Mouse (Mus musculus): Measurements from ENCODE around the gene Fgf3. TPM values are rescaled to one million over a fixed set of nuclear protein-coding genes. Genes with fewer than 3 reads are reported as not detected.

Gene Fgf3
- polyA plus RNA-seq, 1 experiment from 2014 or later = not detected

DNA sequence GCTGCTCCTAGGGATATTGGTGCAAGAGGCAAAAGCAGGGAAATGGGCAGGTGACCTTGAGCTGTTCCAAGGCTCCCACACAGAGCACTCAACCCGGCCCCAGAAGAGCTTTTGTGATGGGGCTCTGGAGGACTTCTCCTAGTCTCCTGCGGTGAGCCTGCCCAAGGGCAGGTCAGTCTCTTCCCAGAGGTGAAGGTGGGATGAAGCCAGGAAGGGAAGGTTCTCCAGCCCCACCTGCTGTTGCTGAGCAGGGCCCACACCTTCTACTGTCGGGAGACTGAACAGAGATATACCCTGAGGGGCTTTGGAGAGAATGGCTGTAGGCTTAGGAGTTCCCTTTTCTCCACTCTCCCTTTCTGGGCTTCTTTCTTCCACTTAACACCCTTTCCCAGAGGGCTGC is 13.4 kb downstream of the Fgf3 start:
- no peak for ATAC-seq (ENCODE audit: low read depth)
- Histone ChIP-seq H3K36me3 (ENCODE audit: control insufficient read depth, insufficient read depth, low read length) (no peaks in the 10 kb centered on the region), H3K4me2 (ENCODE audit: low read depth, low read length) (no peak overlapping the region), H3K27me3 (ENCODE audit: control insufficient read depth, insufficient read depth, low read depth, low read length) (no peaks in the 10 kb centered on the region; the same call in 1 of the 2 replicates), H3K4me3 (ENCODE audit: low read length) (no peak overlapping the region), H3K4me1 (replicated peaks; ENCODE audit: control insufficient read depth, insufficient read depth, low read length) (no peaks in the 10 kb centered on the region), H3K9me3 (ENCODE audit: control insufficient read depth, low read length) (no peaks in the 10 kb centered on the region), H3K27ac (ENCODE audit: low read length) (no peak overlapping the region), H3K9ac (ENCODE audit: low read length) (no peak overlapping the region)
- WGBS = 51% methylated on average over 3 of the region's 3 CpGs

DNA sequence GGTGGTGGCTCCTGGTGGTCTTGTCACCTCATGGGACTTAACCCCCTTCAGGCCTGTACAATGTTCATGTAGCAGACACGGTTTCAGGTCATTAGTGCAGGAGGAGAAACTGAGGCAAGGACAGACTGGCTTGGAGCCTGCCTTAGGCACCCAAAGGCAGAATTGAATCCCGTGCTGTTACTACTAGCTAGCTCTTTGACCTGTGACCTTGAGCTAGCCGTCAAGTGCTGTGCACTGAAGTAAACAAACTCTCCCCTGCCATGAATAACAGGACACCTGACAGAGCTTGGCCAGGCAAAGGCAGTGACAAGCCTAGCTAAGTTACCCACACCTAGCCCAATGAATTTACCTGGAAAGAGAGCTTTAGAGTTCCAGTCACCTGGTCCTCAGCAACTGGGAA is 17.1 kb downstream of the Fgf3 start:
- H3K4me2 ChIP-seq (ENCODE audit: low read depth, low read length) = no peak overlapping the region
- H3K36me3 ChIP-seq (ENCODE audit: control insufficient read depth, insufficient read depth, low read length) = no peaks in the 10 kb centered on the region
- no peak overlapping the region for H3K9ac ChIP-seq (ENCODE audit: low read length)
- peaks cover 8% of the 10 kb centered on the region for H3K27me3 ChIP-seq (ENCODE audit: control insufficient read depth, insufficient read depth, low read depth, low read length)
- WGBS = 22% methylated on average over 3 of the region's 3 CpGs
- no peak overlapping the region for H3K4me3 ChIP-seq (ENCODE audit: low read length)
- H3K4me1 ChIP-seq (replicated peaks; ENCODE audit: control insufficient read depth, insufficient read depth, low read length) = no peaks in the 10 kb centered on the region
- H3K9me3 ChIP-seq (ENCODE audit: control insufficient read depth, low read length) = no peaks in the 10 kb centered on the region
- no peak overlapping the region for H3K27ac ChIP-seq (ENCODE audit: low read length)
- no peak for ATAC-seq (ENCODE audit: low read depth)

DNA sequence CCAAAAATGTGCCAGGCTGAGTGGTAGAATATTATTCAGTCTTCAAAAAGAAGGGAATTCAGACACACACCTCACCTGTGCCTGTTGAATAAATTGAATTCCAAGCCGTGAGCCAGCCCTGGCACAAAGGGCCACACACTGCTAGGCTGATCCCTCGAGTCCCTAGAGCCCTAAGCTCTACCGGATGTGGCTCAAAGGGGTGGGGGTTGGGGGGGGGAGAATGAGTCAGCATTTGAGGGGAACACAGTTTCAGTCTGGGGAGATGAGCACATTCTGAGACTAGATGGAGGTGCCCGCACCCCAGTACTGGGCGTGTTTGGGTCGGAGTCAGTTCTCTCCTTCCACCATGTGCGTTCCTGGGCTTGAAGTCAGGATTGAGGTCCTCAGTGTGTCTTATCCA is 19.3 kb downstream of the Fgf3 start:
- no peaks in the 10 kb centered on the region for H3K9me3 ChIP-seq (ENCODE audit: control insufficient read depth, low read length)
- WGBS = 85% methylated on average over 7 of the region's 7 CpGs
- no peak for ATAC-seq (ENCODE audit: low read depth)
- H3K4me3 ChIP-seq (ENCODE audit: low read length) = no peak overlapping the region
- peaks cover 9% of the 10 kb centered on the region; the same call in 1 of the 2 replicates for H3K4me1 ChIP-seq (replicated peaks; ENCODE audit: control insufficient read depth, insufficient read depth, low read length)
- no peaks in the 10 kb centered on the region for H3K36me3 ChIP-seq (ENCODE audit: control insufficient read depth, insufficient read depth, low read length)
- H3K9ac ChIP-seq (ENCODE audit: low read length) = no peak overlapping the region
- H3K27me3 ChIP-seq (ENCODE audit: control insufficient read depth, insufficient read depth, low read depth, low read length) = peaks cover 30% of the 10 kb centered on the region
- no peak overlapping the region for H3K4me2 ChIP-seq (ENCODE audit: low read depth, low read length)
- no peak overlapping the region for H3K27ac ChIP-seq (ENCODE audit: low read length)

DNA sequence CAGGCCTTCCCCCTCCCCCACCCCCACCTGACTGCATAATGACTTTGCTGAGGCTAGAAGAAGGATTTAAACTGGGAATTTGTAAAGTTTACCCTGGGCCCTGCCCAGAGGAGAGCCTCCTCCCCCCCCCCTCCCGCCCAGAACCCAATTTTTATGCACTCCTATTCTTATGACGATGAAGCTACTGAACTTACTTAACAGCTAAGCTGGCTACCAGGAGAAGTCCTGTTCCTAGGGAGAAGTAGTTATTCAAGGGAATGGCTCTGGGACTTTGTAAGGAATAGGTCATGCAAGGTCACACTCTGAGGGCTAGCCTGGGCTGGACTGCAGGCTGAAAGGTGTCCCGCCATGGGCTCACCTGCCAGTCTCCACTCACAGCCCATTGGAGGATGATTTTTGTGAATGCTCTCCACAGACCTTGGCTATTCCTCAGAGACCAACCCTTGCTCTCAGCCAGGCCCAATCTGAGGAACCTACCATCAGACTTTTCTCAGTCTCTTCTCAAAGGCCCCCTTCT is 20.0 kb downstream of the Fgf3 start:
- no peak overlapping the region for H3K4me2 ChIP-seq (ENCODE audit: low read depth, low read length)
- ATAC-seq (ENCODE audit: low read depth) = no peak
- no peak overlapping the region for H3K27ac ChIP-seq (ENCODE audit: low read length)
- H3K9ac ChIP-seq (ENCODE audit: low read length) = no peak overlapping the region
- no peak overlapping the region for H3K4me3 ChIP-seq (ENCODE audit: low read length)
- H3K4me1 ChIP-seq (replicated peaks; ENCODE audit: control insufficient read depth, insufficient read depth, low read length) = peaks cover 9% of the 10 kb centered on the region; the same call in 1 of the 2 replicates
- 62% methylated on average over 3 of the region's 3 CpGs for WGBS
- peaks cover 37% of the 10 kb centered on the region for H3K27me3 ChIP-seq (ENCODE audit: control insufficient read depth, insufficient read depth, low read depth, low read length)
- H3K36me3 ChIP-seq (ENCODE audit: control insufficient read depth, insufficient read depth, low read length) = no peaks in the 10 kb centered on the region
- H3K9me3 ChIP-seq (ENCODE audit: control insufficient read depth, low read length) = no peaks in the 10 kb centered on the region

GRCm38 (mm10) chr7:144858702-144859101 is 20.8 kb downstream of the Fgf3 start:
- Histone ChIP-seq H3K27me3 (ENCODE audit: control insufficient read depth, insufficient read depth, low read depth, low read length) (peaks cover 45% of the 10 kb centered on the region), H3K4me2 (ENCODE audit: low read depth, low read length) (no peak overlapping the region), H3K36me3 (ENCODE audit: control insufficient read depth, insufficient read depth, low read length) (no peaks in the 10 kb centered on the region), H3K9me3 (ENCODE audit: control insufficient read depth, low read length) (no peaks in the 10 kb centered on the region), H3K4me1 (replicated peaks; ENCODE audit: control insufficient read depth, insufficient read depth, low read length) (peaks cover 9% of the 10 kb centered on the region; the same call in 1 of the 2 replicates), H3K27ac (ENCODE audit: low read length) (no peak overlapping the region), H3K4me3 (ENCODE audit: low read length) (no peak overlapping the region), H3K9ac (ENCODE audit: low read length) (no peak overlapping the region)
- 86% methylated on average over 1 of the region's 1 CpGs for WGBS
- ATAC-seq (ENCODE audit: low read depth) = no peak

DNA sequence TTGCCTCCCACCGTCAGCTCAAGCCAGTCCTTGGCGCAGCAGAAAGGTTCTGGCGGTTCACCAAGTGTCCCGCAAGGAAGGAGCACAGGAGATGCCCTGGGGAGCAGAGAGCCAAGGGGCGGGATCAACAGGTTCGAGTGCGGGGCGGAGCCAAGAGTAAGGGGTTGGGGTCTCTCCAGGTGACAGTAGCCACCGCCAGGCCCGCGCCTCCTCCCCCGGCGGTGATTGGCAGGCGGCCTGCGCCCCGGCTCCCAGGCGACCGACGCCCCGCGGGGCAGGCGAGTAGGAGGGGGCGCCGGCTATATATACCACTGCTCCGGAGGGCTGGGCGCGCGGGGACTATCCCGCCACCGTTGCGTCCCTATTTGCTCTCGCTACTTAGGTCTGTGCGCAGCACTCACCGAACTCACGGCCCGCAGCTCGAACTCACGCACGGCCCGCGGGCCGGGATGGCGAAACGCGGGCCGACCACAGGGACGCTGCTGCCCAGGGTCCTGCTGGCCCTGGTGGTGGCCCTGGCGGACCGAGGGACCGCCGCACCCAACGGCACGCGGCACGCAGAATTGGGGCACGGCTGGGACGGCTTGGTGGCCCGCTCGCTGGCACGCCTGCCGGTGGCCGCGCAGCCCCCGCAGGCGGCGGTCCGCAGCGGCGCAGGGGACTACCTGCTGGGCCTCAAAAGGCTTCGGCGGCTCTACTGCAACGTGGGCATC is 23.3 kb downstream of the Fgf3 start:
- H3K36me3 ChIP-seq (ENCODE audit: control insufficient read depth, insufficient read depth, low read length) = no peaks in the 10 kb centered on the region
- peak overlapping the region; percentile 41 for H3K4me2 ChIP-seq (ENCODE audit: low read depth, low read length)
- peaks cover 66% of the 10 kb centered on the region for H3K27me3 ChIP-seq (ENCODE audit: control insufficient read depth, insufficient read depth, low read depth, low read length)
- no peak overlapping the region for H3K9ac ChIP-seq (ENCODE audit: low read length)
- peaks cover 9% of the 10 kb centered on the region; the same call in 1 of the 2 replicates for H3K4me1 ChIP-seq (replicated peaks; ENCODE audit: control insufficient read depth, insufficient read depth, low read length)
- peak overlapping the region; percentile 32 for H3K4me3 ChIP-seq (ENCODE audit: low read length)
- no peak for ATAC-seq (ENCODE audit: low read depth)
- no peaks in the 10 kb centered on the region for H3K9me3 ChIP-seq (ENCODE audit: control insufficient read depth, low read length)
- under 1% methylated on average over 53 of the region's 72 CpGs for WGBS
- H3K27ac ChIP-seq (ENCODE audit: low read length) = no peak overlapping the region

GRCm38 (mm10) chr7:144861769-144862070 is 23.8 kb downstream of the Fgf3 start:
- no peak overlapping the region for H3K9ac ChIP-seq (ENCODE audit: low read length)
- H3K4me3 ChIP-seq (ENCODE audit: low read length) = peak overlapping the region; percentile 32
- no peak for ATAC-seq (ENCODE audit: low read depth)
- peaks cover 66% of the 10 kb centered on the region for H3K27me3 ChIP-seq (ENCODE audit: control insufficient read depth, insufficient read depth, low read depth, low read length)
- under 1% methylated on average over 28 of the region's 28 CpGs for WGBS
- H3K4me1 ChIP-seq (replicated peaks; ENCODE audit: control insufficient read depth, insufficient read depth, low read length) = peaks cover 9% of the 10 kb centered on the region; the same call in 1 of the 2 replicates
- peak overlapping the region; percentile 41 for H3K4me2 ChIP-seq (ENCODE audit: low read depth, low read length)
- H3K36me3 ChIP-seq (ENCODE audit: control insufficient read depth, insufficient read depth, low read length) = no peaks in the 10 kb centered on the region
- H3K27ac ChIP-seq (ENCODE audit: low read length) = no peak overlapping the region
- H3K9me3 ChIP-seq (ENCODE audit: control insufficient read depth, low read length) = no peaks in the 10 kb centered on the region

DNA sequence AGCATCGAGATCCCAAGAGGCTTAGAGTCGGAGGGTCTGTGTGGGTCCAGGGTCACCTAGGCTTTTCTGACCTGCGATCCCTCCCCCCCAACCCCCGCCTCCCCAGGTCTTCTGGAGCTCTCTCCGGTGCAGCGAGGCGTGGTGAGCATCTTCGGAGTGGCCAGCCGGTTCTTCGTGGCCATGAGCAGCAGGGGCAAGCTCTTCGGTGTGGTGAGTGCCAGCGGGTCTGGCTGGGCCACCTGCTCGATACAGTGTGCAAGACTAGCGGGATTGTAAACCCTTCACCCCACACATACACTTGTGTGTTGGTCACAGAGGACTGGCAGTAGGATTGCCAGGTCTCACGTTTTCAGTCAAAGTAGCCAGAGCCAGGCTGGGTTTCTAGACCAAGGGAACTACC is 24.2 kb downstream of the Fgf3 start:
- no peaks in the 10 kb centered on the region for H3K36me3 ChIP-seq (ENCODE audit: control insufficient read depth, insufficient read depth, low read length)
- ATAC-seq (ENCODE audit: low read depth) = no peak
- peak overlapping the region; percentile 41; the same call in 1 of the 2 replicates for H3K4me2 ChIP-seq (ENCODE audit: low read depth, low read length)
- H3K27me3 ChIP-seq (ENCODE audit: control insufficient read depth, insufficient read depth, low read depth, low read length) = peaks cover 66% of the 10 kb centered on the region
- H3K27ac ChIP-seq (ENCODE audit: low read length) = no peak overlapping the region
- no peak overlapping the region; the same call in 1 of the 2 replicates for H3K4me3 ChIP-seq (ENCODE audit: low read length)
- H3K9me3 ChIP-seq (ENCODE audit: control insufficient read depth, low read length) = no peaks in the 10 kb centered on the region
- 0% methylated on average over 15 of the region's 15 CpGs for WGBS
- H3K4me1 ChIP-seq (replicated peaks; ENCODE audit: control insufficient read depth, insufficient read depth, low read length) = peaks cover 9% of the 10 kb centered on the region; the same call in 1 of the 2 replicates
- no peak overlapping the region for H3K9ac ChIP-seq (ENCODE audit: low read length)

- Histone ChIP-seq H3K36me3 (ENCODE audit: control insufficient read depth, insufficient read depth, low read length) (no peaks in the 10 kb centered on the region), H3K4me3 (ENCODE audit: low read length) (no peak overlapping the region), H3K27ac (ENCODE audit: low read length) (no peak overlapping the region), H3K9ac (ENCODE audit: low read length) (no peak overlapping the region), H3K9me3 (ENCODE audit: control insufficient read depth, low read length) (no peaks in the 10 kb centered on the region), H3K4me1 (replicated peaks; ENCODE audit: control insufficient read depth, insufficient read depth, low read length) (peaks cover 9% of the 10 kb centered on the region; the same call in 1 of the 2 replicates), H3K27me3 (ENCODE audit: control insufficient read depth, insufficient read depth, low read depth, low read length) (peaks cover 66% of the 10 kb centered on the region), H3K4me2 (ENCODE audit: low read depth, low read length) (no peak overlapping the region)
- ATAC-seq (ENCODE audit: low read depth) = no peak
- 4% methylated on average over 18 of the region's 18 CpGs for WGBS
Measured at GRCm38 (mm10) chr7:144862712-144863111, 24.8 kb downstream of the Fgf3 start.

Data from lung, embryonic 16.5 days (tissue).